Mouse (Mus musculus) embryonic facial prominence, embryonic 11.5 days (tissue): ENCODE results near the gene Emilin2. TPM values are rescaled to one million over a fixed set of nuclear protein-coding genes. Genes with fewer than 3 reads are reported as not detected.

Experiments used
- ATAC-seq: fragments of 200-750 bp; cut with Nextera tagmentation; replicated peaks from 2 replicates; pipeline ENCODE4 v1.8.0; 2017; ENCODE audit warnings: low read depth; ENCODE audit not compliant: insufficient number of reproducible peaks, low FRiP score, low TSS enrichment
- DNase-seq: peaks from one replicate; pipeline ENCODE4 v3.0.0-alpha.2; 2015; ENCODE audit warnings: low spot score
- H3K27ac ChIP-seq: fragments of 300-500 bp; sonication (generic); replicated peaks from 2 replicates; pipeline ENCODE4 v1.5.1; 2014; ENCODE audit warnings: mild to moderate bottlenecking, low read depth, low read length, control low read depth
- H3K27me3 ChIP-seq: fragments of 300-500 bp; sonication (generic); 2 replicates; pipeline ENCODE4 v1.6.1; 2014; ENCODE audit warnings: mild to moderate bottlenecking, low read length, moderate library complexity, mixed read lengths; ENCODE audit not compliant: control insufficient read depth, insufficient read depth
- H3K36me3 ChIP-seq: fragments of 300-500 bp; sonication (generic); replicated peaks from 2 replicates; pipeline ENCODE4 v1.6.1; 2014; ENCODE audit warnings: low read depth, mild to moderate bottlenecking, low read length, moderate library complexity, mixed read lengths; ENCODE audit not compliant: control insufficient read depth, insufficient read depth
- H3K4me1 ChIP-seq: fragments of 300-500 bp; sonication (generic); 2 replicates; pipeline ENCODE4 v1.6.1; 2014; ENCODE audit warnings: low read length, mixed read lengths; ENCODE audit not compliant: control insufficient read depth, insufficient read depth
- H3K4me2 ChIP-seq: fragments of 300-500 bp; sonication (generic); 2 replicates; pipeline ENCODE4 v1.6.1; 2014; ENCODE audit warnings: low read depth, mild to moderate bottlenecking, control low read depth, low read length, moderate library complexity
- H3K4me3 ChIP-seq: fragments of 300-500 bp; sonication (generic); 2 replicates; pipeline ENCODE4 v1.5.1; 2014; ENCODE audit warnings: low read depth, low read length, control low read depth
- H3K9ac ChIP-seq: fragments of 300-500 bp; sonication (generic); replicated peaks from 2 replicates; pipeline ENCODE4 v1.6.1; 2014; ENCODE audit warnings: mild to moderate bottlenecking, control low read depth, low read length
- H3K9me3 ChIP-seq: fragments of 300-500 bp; sonication (generic); replicated peaks from 2 replicates; pipeline ENCODE4 v1.6.1; 2016; ENCODE audit warnings: mild to moderate bottlenecking, low read length, inconsistent platforms, mixed read lengths; ENCODE audit not compliant: control insufficient read depth
- WGBS: fragments of 180-500 bp; shearing (Covaris S2); extraction: QIAGEN DNeasy Blood & Tissue Kit; methylation state at CpG from one replicate; pipeline ENCODE4 v1.1.7; 2014; 5-methylcytosine and 5-hydroxymethylcytosine counted together
- polyA plus RNA-seq: library from polyadenylated mRNA; unstranded; fragments of >200 nt; fragmentation: Nextera tagmentation; extraction: Ambion mirVana; gene quantifications from 2 replicates; pipeline ENCODE4 v1.2.1, GENCODE M21; 2014

The Emilin2 gene
- polyA plus RNA-seq, 1 experiment from 2014 or later: 16.9 TPM

DNA sequence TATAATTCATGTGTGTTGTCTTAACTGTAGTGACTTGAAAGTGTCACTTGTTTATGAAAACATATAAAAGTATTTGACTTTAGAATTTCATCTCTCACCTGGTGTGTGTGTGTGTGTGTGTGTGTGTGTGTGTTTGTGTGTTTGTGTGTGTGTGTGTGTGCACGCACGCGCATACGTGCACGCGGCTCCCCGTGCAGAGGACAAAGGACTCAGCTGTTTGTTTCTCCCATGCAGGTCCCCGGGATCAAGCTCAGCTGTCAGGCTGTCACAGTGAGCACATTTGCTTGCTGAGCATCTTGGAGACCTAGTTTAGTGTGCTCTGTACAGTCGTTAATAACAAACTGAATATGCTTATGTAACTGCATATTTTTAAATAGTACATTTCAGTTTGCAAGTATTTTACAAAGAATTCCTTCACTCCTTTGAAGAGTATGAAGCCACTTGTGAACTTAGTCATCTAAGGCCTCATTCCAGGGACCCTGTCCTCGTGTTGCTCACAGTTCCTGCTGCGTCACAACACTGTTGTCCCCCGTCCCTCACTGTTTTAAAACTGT lies 77.7 kb downstream of the Emilin2 start:
- 91% methylated on average over 12 of the region's 12 CpGs for WGBS
- Histone ChIP-seq H3K27me3 (no peaks in the 10 kb centered on the region), H3K9me3 (no peaks in the 10 kb centered on the region), H3K9ac (no peak overlapping the region), H3K4me3 (no peak overlapping the region), H3K4me1 (no peaks in the 10 kb centered on the region), H3K27ac (no peak overlapping the region), H3K36me3 (peaks cover 5% of the 10 kb centered on the region), H3K4me2 (no peak overlapping the region)
- DNase-seq (no peak), ATAC-seq (no peak)

DNA sequence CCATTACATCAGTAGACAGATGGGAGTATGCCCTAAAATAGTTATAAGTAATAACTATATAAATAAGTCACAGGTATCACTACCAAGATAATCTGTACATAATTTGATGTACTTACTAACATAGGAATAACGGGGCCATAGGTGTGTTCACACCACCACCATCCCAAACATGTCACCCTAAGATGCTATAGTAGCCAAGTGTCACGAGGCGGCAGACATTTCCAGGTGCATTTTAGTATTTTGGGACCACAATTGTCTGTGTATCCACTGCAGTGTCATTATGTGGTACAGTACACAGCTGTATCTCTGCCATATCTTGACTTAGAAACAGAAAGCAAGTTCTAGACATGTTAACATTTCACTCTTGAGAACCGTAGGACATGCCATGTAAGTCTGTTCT lies 78.6 kb downstream of the Emilin2 start:
- peaks cover 3% of the 10 kb centered on the region for H3K36me3 ChIP-seq
- no peak overlapping the region for H3K4me3 ChIP-seq
- H3K9ac ChIP-seq: no peak overlapping the region
- no peak overlapping the region for H3K27ac ChIP-seq
- no peak for DNase-seq
- WGBS: 96% methylated on average over 4 of the region's 4 CpGs
- no peak overlapping the region for H3K4me2 ChIP-seq
- H3K27me3 ChIP-seq: no peaks in the 10 kb centered on the region
- no peaks in the 10 kb centered on the region for H3K9me3 ChIP-seq
- H3K4me1 ChIP-seq: no peaks in the 10 kb centered on the region
- no peak for ATAC-seq

DNA sequence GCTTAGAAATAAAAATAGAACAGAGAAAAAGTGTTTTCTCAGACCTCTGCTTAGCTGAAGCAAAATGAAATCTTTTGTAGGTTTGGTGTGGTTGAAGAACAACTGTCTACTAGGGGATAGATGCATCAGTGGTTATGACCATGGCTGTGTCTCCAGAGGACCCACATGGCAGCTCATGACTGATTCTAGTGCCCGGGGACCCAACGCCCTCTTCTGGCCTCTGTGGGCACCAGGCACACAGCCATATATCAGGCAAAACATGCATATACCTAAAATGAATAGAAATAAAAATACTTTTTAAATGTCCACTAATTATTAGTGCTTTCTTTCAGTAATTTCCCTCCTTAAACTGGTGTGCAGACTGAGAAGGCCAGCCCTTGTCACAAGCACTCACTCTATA lies 79.8 kb downstream of the Emilin2 start:
- Histone ChIP-seq H3K9ac (no peak overlapping the region), H3K4me2 (no peak overlapping the region), H3K36me3 (peaks cover 3% of the 10 kb centered on the region), H3K4me1 (no peaks in the 10 kb centered on the region), H3K9me3 (no peaks in the 10 kb centered on the region), H3K4me3 (no peak overlapping the region), H3K27ac (no peak overlapping the region), H3K27me3 (no peaks in the 10 kb centered on the region)
- ATAC-seq (no peak), DNase-seq (no peak)
- whole genome bisulfite sequencing: 89% methylated on average over 2 of the region's 2 CpGs

DNA sequence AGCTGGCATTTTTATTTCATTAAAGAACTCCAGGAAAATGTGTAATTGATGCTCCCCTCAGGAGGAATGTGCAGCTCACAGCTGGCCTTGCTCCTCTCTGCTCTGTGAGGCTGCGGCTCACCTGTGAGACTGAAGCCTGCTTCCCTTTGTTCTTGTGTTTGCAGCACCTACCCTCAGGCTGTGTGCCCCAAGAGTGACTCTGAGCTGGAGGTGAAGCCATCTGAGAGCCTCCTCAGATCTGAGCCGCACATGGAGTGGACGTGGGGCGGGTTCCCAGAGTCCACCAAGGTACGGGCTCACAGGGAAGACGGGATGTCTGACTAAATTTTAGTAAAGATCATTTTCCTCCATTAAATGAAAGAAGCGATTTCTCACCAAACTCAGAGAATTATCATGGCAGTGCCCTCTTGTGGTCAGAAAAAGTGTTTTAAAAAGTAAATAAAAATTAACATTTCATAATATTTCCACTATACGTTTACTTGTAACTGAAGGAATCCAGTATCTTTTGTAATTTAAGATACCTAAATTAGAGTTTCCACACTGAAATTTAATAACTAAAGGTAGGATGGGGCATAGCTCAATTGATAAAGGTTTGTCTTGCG lies 81.6 kb downstream of the Emilin2 start:
- H3K27me3 ChIP-seq: no peaks in the 10 kb centered on the region
- WGBS: 59% methylated on average over 9 of the region's 9 CpGs
- no peak for ATAC-seq
- H3K4me1 ChIP-seq: no peaks in the 10 kb centered on the region
- no peak overlapping the region for H3K27ac ChIP-seq
- H3K36me3 ChIP-seq: peaks cover 3% of the 10 kb centered on the region
- 0 out of 2 replicates have a peak overlapping the region, but pooled peaks have one; percentile 9 for H3K9ac ChIP-seq
- H3K4me2 ChIP-seq: no peak overlapping the region
- H3K9me3 ChIP-seq: no peaks in the 10 kb centered on the region
- H3K4me3 ChIP-seq: no peak overlapping the region
- peak; percentile 53 for DNase-seq

DNA sequence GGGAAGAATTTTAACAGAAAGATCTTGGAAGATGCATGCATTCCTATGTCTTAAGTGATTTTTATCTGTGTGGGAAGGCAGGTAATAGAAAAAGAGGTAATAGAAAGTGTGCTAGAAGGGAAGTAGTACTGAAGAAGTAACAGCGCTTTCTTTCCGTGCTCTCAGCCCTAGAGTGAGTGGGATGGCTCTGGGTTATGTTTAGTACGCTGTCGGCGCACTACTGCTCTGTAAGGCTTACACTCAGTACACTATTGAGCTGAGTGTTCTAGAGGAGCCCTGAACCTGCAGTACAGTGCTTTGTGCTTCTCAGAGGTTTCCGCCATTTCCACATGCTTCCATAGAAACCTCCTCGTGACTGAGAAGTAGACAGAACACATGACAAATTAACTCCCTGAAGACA lies 83.1 kb downstream of the Emilin2 start:
- Histone ChIP-seq H3K27me3 (no peaks in the 10 kb centered on the region), H3K9ac (no peak overlapping the region), H3K9me3 (no peaks in the 10 kb centered on the region), H3K36me3 (peaks cover 3% of the 10 kb centered on the region), H3K27ac (no peak overlapping the region), H3K4me1 (no peaks in the 10 kb centered on the region), H3K4me3 (no peak overlapping the region), H3K4me2 (no peak overlapping the region)
- DNase-seq (no peak), ATAC-seq (no peak)
- 92% methylated on average over 7 of the region's 7 CpGs for WGBS

DNA sequence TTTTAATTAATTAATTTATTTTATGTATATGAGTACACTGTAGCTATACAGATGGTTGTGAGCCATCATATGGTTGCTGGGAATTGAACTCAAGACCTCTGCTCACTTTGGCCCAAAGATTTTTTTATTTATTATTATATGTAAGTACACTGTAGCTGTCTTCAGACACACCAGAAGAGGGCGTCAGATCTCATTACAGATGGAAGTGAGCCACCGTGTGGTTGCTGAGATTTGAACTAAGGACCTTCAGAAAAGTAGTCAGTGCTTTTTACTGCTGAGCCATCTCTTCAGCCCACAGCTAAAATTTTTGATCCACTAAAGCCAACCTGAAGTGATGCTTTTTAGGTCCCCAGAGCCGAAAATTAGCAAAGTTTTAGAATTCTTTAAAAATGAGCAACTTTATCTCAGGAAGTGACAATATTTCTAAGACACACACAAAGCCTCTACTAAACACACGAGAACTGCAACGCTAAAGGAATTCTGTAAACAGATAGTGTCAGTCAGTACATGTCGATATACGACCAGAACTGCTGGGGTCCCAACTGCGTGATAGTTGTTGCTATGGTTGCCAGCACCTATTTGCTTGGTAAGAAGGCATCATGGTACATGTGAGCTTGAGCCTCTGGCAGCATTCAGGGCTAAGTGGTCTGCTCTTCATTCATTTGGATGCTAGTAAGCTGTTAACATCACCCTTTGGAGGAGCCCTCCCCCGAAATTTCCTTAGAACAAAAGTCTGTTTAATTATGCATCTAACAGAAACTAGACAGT lies 84.5 kb downstream of the Emilin2 start:
- no peak overlapping the region for H3K27ac ChIP-seq
- H3K4me1 ChIP-seq: no peaks in the 10 kb centered on the region
- WGBS: 86% methylated on average over 9 of the region's 9 CpGs
- H3K36me3 ChIP-seq: peaks cover 3% of the 10 kb centered on the region
- ATAC-seq (no peak), DNase-seq (no peak)
- no peak overlapping the region for H3K9ac ChIP-seq
- no peaks in the 10 kb centered on the region for H3K9me3 ChIP-seq
- no peak overlapping the region for H3K4me2 ChIP-seq
- no peak overlapping the region for H3K4me3 ChIP-seq
- H3K27me3 ChIP-seq: no peaks in the 10 kb centered on the region

DNA sequence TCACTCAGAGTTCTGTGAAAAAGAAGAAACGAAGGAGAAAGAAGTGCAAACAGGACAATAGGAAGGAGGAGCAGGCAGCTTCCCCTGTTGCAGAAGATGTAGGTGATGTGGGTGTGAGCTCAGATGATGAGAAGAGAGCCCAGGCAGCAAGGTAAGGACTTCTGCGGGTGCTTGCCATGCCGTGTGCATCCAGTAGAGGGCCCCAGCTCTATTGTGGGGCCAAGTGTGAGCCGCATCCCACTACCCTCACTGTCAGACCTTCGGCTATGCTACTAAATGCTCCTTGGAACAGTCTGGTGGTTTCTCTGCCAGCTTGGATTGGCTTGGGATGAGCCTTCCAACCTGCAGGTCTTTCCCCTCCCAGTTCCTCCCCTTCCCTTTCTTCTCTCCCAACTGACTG lies 86.7 kb downstream of the Emilin2 start:
- no peak for ATAC-seq

DNA sequence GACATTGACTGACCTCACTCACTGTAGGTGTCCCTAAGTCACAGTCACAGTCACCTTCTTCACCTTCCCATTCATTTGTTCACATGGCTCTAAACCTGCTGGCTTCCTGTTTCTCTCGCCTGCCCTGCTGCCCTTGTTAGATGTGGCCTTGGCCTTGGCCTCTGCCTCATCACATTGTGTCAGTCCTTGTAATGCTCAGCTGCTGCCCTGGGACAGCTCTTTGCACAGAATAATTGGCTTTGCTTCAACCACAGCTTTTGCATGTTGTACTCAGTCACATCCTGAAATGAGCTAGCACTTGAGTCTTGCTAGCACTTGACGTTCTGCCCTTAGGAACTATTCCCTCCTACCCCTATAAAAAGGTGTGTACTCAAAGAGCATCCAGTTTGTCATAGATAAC lies 87.3 kb downstream of the Emilin2 start:
- ATAC-seq (no peak), DNase-seq (no peak)
- H3K4me3 ChIP-seq: no peak overlapping the region
- no peak overlapping the region for H3K4me2 ChIP-seq
- H3K27ac ChIP-seq: no peak overlapping the region
- no peaks in the 10 kb centered on the region for H3K4me1 ChIP-seq
- 56% methylated on average over 2 of the region's 2 CpGs for WGBS
- no peak overlapping the region for H3K9ac ChIP-seq
- H3K36me3 ChIP-seq: no peaks in the 10 kb centered on the region
- H3K27me3 ChIP-seq: no peaks in the 10 kb centered on the region
- H3K9me3 ChIP-seq: no peaks in the 10 kb centered on the region

More for the DNA sequence above, 86.7 kb downstream of the Emilin2 start:
- no peak overlapping the region for H3K4me3 ChIP-seq
- DNase-seq: peak; percentile 53
- no peak overlapping the region for H3K27ac ChIP-seq
- no peaks in the 10 kb centered on the region for H3K4me1 ChIP-seq
- 39% methylated on average over 5 of the region's 5 CpGs for WGBS
- H3K4me2 ChIP-seq: no peak overlapping the region
- H3K27me3 ChIP-seq: no peaks in the 10 kb centered on the region
- no peak overlapping the region for H3K9ac ChIP-seq
- H3K36me3 ChIP-seq: no peaks in the 10 kb centered on the region
- H3K9me3 ChIP-seq: no peaks in the 10 kb centered on the region
